Mouse (Mus musculus): Measurements from ENCODE around the gene Foxp1. TPM values are rescaled to one million over a fixed set of nuclear protein-coding genes. Genes with fewer than 3 reads are reported as not detected.

The Foxp1 gene
- polyA plus RNA-seq, 1 experiment, result 73.4 TPM

DNA sequence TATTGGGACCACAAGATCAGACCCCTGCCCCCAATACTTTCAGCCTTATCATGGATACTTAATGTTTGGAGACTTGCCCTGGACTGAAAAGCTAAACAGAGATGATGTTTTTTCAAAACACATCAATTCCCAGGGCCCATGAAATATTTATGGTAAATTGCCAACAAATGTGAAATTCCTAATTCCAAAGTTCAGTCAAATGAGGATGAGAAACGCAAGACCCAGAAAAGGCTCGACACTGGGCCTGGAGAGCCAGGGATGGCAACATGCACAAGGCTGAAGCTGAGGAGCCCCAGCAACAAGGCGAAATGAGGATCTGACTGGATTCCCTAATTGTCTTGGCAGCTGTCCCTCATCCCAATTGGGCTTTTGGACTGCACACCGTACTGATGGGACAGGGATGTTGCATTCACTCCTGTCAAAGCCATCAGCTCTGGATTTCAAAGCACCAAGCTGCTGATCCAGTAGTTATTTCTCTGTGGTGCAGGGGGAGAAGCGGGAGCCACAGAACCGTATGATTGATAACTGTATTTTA is 294.1 kb downstream of the Foxp1 start:
- no peak overlapping the region for H3K27ac ChIP-seq (ENCODE audit: insufficient read depth, low read depth, low read length)
- no peaks in the 10 kb centered on the region for H3K4me1 ChIP-seq (ENCODE audit: control insufficient read depth, insufficient read depth, low read length)
- no peak overlapping the region for H3K4me3 ChIP-seq (ENCODE audit: insufficient read depth, low read length)
- TF ChIP-seq POLR2A (IDR thresholded peaks at IDR 0.05; ENCODE audit: borderline replicate concordance, low read depth, low read length) (no peak), CTCF (IDR thresholded peaks at IDR 0.05; ENCODE audit: low read depth, low read length) (no peak)

DNA sequence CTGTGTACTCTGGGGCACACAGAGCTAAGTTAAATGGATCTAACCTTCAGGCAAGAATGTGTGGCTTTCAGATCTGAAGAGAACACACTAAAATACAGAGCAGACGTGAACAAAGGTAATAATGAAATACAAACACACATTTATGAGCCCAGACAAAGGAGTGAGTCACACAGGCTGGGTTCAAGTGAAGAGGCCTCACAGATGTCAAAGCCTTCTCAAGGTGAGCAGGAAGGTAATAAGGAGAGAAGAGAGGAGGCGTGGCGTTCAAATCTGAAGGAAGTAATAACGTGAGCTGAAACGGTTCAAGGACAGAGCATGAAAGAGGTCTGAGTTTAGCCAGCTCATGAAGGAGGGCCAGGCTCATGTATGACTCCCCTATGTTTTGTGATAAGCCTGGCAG is 301.4 kb downstream of the Foxp1 start:
- no peak overlapping the region for H3K4me3 ChIP-seq (ENCODE audit: insufficient read depth, low read length)
- no peak overlapping the region for H3K27ac ChIP-seq (ENCODE audit: insufficient read depth, low read depth, low read length)
- no peaks in the 10 kb centered on the region for H3K4me1 ChIP-seq (ENCODE audit: control insufficient read depth, insufficient read depth, low read length)
- TF ChIP-seq CTCF (IDR thresholded peaks at IDR 0.05; ENCODE audit: low read depth, low read length), result no peak

DNA sequence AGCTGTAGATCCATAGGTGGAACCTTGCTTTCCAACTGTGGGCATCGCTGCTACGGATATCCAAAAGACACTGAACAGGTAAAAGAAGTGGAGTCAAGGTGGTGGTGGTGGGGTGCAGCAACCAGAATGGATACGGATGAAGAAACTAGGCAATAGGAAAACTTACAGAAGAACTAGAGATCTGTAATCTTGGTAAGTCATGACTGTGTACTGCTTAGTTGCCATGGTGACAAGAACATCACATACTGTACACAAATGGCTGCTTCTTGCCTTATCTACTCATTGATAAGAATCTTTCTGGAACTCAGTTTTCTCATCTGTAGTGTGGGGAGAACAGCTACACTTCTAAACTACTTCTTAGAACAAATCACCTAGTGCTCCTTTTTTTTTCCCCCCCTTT is 302.0 kb downstream of the Foxp1 start:
- no peaks in the 10 kb centered on the region for H3K4me1 ChIP-seq (ENCODE audit: control insufficient read depth, insufficient read depth, low read length)
- TF ChIP-seq CTCF (IDR thresholded peaks at IDR 0.05; ENCODE audit: low read depth, low read length) (no peak), POLR2A (IDR thresholded peaks at IDR 0.05; ENCODE audit: borderline replicate concordance, low read depth, low read length) (no peak)
- H3K4me3 ChIP-seq (ENCODE audit: insufficient read depth, low read length), result no peak overlapping the region
- H3K27ac ChIP-seq (ENCODE audit: insufficient read depth, low read depth, low read length), result no peak overlapping the region

DNA sequence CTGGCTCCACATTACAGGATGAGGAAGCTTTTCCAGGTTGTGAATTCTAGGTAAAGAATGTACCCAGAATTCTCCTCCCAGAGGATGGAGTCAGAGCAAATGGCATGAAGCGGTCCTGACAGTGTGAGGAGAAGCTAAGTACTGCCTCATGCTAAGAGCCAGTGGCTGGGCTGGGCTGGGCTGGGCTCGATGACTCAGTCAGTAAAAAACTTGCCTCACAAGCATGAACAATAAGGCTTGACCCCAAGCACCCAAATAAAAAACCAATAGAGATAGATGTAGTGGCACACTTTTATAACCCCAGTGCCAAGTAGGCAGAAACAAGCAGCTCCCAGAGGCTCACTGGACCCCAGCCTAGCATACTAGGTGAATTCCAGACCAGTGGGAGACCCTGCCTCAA is 304.7 kb downstream of the Foxp1 start:
- Histone ChIP-seq H3K27ac (ENCODE audit: insufficient read depth, low read depth, low read length) (no peak overlapping the region), H3K4me3 (ENCODE audit: insufficient read depth, low read length) (no peak overlapping the region)

DNA sequence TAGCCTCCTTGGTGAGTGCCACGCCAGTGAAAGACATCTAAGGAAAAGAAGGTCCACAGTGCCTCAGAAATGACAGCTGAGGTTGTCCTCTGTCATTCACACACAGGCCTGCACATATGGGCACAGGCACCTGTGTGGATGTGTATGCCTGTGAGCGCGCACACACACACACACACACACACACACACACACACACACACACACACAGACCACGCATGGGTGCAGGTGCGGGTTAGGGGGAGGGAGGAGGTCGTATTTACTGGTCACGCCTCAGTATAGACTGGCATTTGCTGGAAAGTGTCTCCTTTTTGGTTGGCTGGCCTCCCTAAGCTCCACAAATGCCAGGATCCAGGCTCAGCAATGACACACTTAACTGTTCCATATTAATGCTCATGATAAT is 305.4 kb downstream of the Foxp1 start:
- Histone ChIP-seq H3K4me3 (ENCODE audit: insufficient read depth, low read length) (no peak overlapping the region), H3K4me1 (ENCODE audit: control insufficient read depth, insufficient read depth, low read length) (peaks cover 7% of the 10 kb centered on the region), H3K27ac (ENCODE audit: insufficient read depth, low read depth, low read length) (no peak overlapping the region)
- no peak for TF ChIP-seq POLR2A (IDR thresholded peaks at IDR 0.05; ENCODE audit: borderline replicate concordance, low read depth, low read length)

More for the DNA sequence above, 304.7 kb downstream of the Foxp1 start:
- TF ChIP-seq POLR2A (IDR thresholded peaks at IDR 0.05; ENCODE audit: borderline replicate concordance, low read depth, low read length), result no peak
- H3K4me1 ChIP-seq (ENCODE audit: control insufficient read depth, insufficient read depth, low read length), result no peaks in the 10 kb centered on the region; the same call in 1 of the 2 replicates

DNA sequence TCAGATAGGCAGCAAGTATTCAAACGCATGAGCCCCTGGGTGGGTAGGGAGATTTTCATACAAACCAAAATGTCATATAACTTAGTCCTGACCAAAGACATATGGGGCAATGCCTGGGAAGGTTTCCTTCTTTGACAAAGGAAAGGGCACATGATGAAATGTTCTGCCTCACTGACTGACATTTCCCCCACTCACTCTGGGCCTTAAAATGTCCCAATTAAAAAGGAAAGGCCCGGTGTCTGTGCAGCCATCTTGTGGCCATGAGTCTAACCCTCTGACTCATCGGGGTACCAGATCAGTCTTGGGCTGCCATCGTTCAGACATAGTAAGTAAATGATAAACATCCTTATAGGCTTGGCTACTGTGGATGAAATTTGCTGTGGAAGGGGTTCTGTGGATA is 310.1 kb downstream of the Foxp1 start:
- Histone ChIP-seq H3K4me1 (ENCODE audit: control insufficient read depth, insufficient read depth, low read length) (peaks cover 21% of the 10 kb centered on the region), H3K4me3 (ENCODE audit: insufficient read depth, low read length) (no peak overlapping the region), H3K27ac (ENCODE audit: insufficient read depth, low read depth, low read length) (no peak overlapping the region)
- TF ChIP-seq CTCF (IDR thresholded peaks at IDR 0.05; ENCODE audit: low read depth, low read length), result no peak
- no peak for TF ChIP-seq POLR2A (IDR thresholded peaks at IDR 0.05; ENCODE audit: borderline replicate concordance, low read depth, low read length)

DNA sequence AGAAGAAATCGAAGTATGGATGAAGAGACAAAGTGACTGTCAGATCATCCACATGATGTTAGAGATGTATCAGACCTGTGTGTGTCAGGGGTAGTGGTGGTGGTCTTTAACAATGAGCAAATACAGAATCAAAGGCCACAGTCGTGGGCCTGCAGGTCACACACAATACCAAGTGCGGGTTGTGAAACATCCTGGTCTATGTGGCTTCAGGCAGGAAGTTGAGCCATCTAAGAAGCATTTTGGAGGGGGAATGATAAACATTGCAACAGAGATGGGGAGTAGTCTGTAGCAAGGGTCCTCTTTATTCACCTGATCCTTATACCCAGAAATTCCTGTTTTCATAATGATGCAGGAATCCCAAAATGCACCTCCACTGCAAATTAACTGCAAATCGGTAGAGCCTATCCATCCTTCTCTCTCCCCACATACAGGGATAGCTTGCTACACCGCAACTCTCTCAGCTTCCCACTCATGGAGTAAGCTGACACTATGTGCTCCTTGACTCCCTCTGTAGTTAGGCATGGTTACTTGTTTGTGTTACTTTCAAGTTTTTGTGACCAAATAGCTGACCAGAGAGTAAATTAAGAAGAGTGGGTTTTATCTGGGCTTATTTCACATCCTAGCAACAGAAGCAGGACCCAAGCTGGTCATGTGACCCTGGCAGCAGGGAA is 310.7 kb downstream of the Foxp1 start:
- H3K4me3 ChIP-seq (ENCODE audit: insufficient read depth, low read length), result no peak overlapping the region
- peak overlapping the region; percentile 13; the same call in 1 of the 2 replicates for H3K27ac ChIP-seq (ENCODE audit: insufficient read depth, low read depth, low read length)
- TF ChIP-seq CTCF (IDR thresholded peaks at IDR 0.05; ENCODE audit: low read depth, low read length) (no peak), POLR2A (IDR thresholded peaks at IDR 0.05; ENCODE audit: borderline replicate concordance, low read depth, low read length) (no peak)
- H3K4me1 ChIP-seq (ENCODE audit: control insufficient read depth, insufficient read depth, low read length), result peaks cover 26% of the 10 kb centered on the region

DNA sequence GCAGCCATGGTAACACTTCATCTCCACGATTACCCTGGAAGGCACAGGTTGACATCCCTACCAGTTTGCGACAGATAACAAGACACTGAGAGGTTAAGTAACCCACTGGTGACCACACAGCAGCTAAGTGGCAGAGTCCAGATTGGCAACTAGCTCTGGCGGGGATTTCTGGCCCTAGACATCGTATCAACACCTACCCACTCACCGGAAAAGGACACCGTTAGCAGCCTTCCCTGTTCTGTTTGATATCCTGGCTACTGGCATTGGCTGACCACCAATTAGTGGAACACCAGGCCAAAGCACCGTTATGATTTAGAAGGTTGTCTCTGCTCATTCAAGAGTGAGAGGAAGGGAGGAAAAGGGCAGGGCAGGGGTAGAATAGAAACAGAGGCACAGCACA is 312.4 kb downstream of the Foxp1 start:
- no peak for TF ChIP-seq POLR2A (IDR thresholded peaks at IDR 0.05; ENCODE audit: borderline replicate concordance, low read depth, low read length)
- no peak for TF ChIP-seq CTCF (IDR thresholded peaks at IDR 0.05; ENCODE audit: low read depth, low read length)
- H3K27ac ChIP-seq (ENCODE audit: insufficient read depth, low read depth, low read length), result no peak overlapping the region
- H3K4me1 ChIP-seq (ENCODE audit: control insufficient read depth, insufficient read depth, low read length), result peaks cover 36% of the 10 kb centered on the region
- no peak overlapping the region for H3K4me3 ChIP-seq (ENCODE audit: insufficient read depth, low read length)

DNA sequence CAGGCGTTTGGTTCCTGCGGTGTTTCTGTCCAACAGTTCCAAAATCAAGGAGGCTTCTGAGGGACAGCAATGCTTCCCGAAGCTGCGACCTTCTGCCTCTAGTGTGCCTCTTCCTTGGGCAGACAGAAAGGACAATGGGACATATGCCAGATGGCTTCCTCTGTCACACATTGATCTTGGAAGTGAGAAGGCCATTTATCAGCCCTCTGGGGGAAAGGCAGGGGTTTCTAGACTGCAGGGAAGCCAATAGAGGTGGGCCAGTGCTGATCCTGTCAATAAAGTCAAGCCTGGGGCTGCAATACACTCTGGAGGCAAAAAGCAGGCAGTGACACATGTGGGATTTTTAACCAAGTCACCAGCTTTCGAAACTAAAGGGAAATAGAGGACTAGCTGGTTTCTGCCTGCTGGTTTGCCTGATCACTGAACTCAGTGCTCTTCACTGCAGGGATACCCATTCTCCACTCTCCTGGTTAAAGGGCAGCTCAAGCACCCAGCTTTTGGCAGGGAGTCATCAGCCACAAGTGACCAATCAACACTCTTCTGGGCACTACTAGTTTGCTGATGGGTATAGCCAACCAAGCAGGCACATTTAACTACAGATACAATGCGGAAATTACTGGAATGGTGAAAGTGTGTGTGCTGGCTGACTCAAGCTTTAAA is 315.2 kb downstream of the Foxp1 start:
- Histone ChIP-seq H3K27ac (ENCODE audit: insufficient read depth, low read depth, low read length) (no peak overlapping the region), H3K4me1 (ENCODE audit: control insufficient read depth, insufficient read depth, low read length) (peaks cover 41% of the 10 kb centered on the region), H3K4me3 (ENCODE audit: insufficient read depth, low read length) (no peak overlapping the region)
- no peak for TF ChIP-seq CTCF (IDR thresholded peaks at IDR 0.05; ENCODE audit: low read depth, low read length)
- no peak for TF ChIP-seq POLR2A (IDR thresholded peaks at IDR 0.05; ENCODE audit: borderline replicate concordance, low read depth, low read length)

DNA sequence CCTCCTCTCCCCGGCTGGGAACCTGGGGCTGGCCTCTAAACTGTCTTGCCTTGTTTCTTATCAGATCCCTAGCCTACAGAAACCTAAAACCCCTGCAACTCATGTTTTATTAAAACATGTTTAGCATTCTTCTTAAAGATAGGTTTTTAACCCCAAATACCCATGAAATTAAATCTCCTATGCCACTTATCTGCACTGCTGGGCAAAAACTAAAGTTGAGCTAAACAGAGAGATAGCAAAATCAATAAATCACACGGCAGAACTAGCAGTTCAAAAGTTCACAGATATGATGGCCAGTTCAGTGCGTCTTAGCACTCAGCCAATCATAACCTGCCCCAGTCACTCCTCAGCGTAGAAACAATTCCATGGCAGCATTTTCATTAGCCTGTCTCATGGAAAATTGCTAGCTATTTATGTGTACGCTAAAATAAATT is 316.1 kb downstream of the Foxp1 start:
- Histone ChIP-seq H3K4me1 (ENCODE audit: control insufficient read depth, insufficient read depth, low read length) (peaks cover 32% of the 10 kb centered on the region), H3K27ac (ENCODE audit: insufficient read depth, low read depth, low read length) (no peak overlapping the region), H3K4me3 (ENCODE audit: insufficient read depth, low read length) (no peak overlapping the region)
- no peak for TF ChIP-seq POLR2A (IDR thresholded peaks at IDR 0.05; ENCODE audit: borderline replicate concordance, low read depth, low read length)
- no peak for TF ChIP-seq CTCF (IDR thresholded peaks at IDR 0.05; ENCODE audit: low read depth, low read length)
